Mouse (Mus musculus): ENCODE results near the gene Irs2. TPM values are rescaled to one million over a fixed set of nuclear protein-coding genes. Genes with fewer than 3 reads are reported as not detected.

The Irs2 gene
- polyA plus RNA-seq, 1 experiment from 2014 or later: 8.3 TPM

GRCm38 (mm10) chr8:10968687-10969086 lies 39.6 kb downstream of the Irs2 start:
- WGBS: 66% methylated on average over 7 of the region's 7 CpGs
- no peak for DNase-seq (ENCODE audit: low spot score)
- H3K27ac ChIP-seq (replicated peaks; ENCODE audit: low read depth, low read length): no peak overlapping the region

GRCm38 (mm10) chr8:10965401-10966117 lies 42.7 kb downstream of the Irs2 start:
- H3K4me2 ChIP-seq (ENCODE audit: low read depth, severe bottlenecking): no peak overlapping the region
- no peak for ATAC-seq (ENCODE audit: insufficient number of reproducible peaks, low FRiP score, low TSS enrichment, low read depth)
- peaks cover 43% of the 10 kb centered on the region for H3K4me1 ChIP-seq (ENCODE audit: control insufficient read depth, insufficient read depth, low read length)
- no peaks in the 10 kb centered on the region for H3K9me3 ChIP-seq (ENCODE audit: control insufficient read depth, low read length)
- 45% methylated on average over 6 of the region's 6 CpGs for WGBS
- no peak for DNase-seq (ENCODE audit: low spot score)
- no peaks in the 10 kb centered on the region for H3K36me3 ChIP-seq (ENCODE audit: control insufficient read depth, insufficient read depth, low read length)
- no peak overlapping the region for H3K4me3 ChIP-seq (ENCODE audit: low read depth, low read length)
- no peaks in the 10 kb centered on the region for H3K27me3 ChIP-seq (ENCODE audit: control insufficient read depth, insufficient read depth, low read length)
- H3K9ac ChIP-seq (ENCODE audit: low read length): no peak overlapping the region
- H3K27ac ChIP-seq (replicated peaks; ENCODE audit: low read depth, low read length): no peak overlapping the region

More at GRCm38 (mm10) chr8:10968687-10969086, 39.6 kb downstream of the Irs2 start:
- Histone ChIP-seq H3K4me1 (ENCODE audit: control insufficient read depth, insufficient read depth, low read length) (peaks cover 25% of the 10 kb centered on the region), H3K4me2 (ENCODE audit: low read depth, severe bottlenecking) (no peak overlapping the region), H3K36me3 (ENCODE audit: control insufficient read depth, insufficient read depth, low read length) (no peaks in the 10 kb centered on the region), H3K4me3 (ENCODE audit: low read depth, low read length) (no peak overlapping the region), H3K9ac (ENCODE audit: low read length) (no peak overlapping the region), H3K9me3 (ENCODE audit: control insufficient read depth, low read length) (no peaks in the 10 kb centered on the region), H3K27me3 (ENCODE audit: control insufficient read depth, insufficient read depth, low read length) (no peaks in the 10 kb centered on the region)
- ATAC-seq (ENCODE audit: insufficient number of reproducible peaks, low FRiP score, low TSS enrichment, low read depth): no peak

GRCm38 (mm10) chr8:10964511-10965099 lies 43.7 kb downstream of the Irs2 start:
- Histone ChIP-seq H3K36me3 (ENCODE audit: control insufficient read depth, insufficient read depth, low read length) (no peaks in the 10 kb centered on the region), H3K4me2 (ENCODE audit: low read depth, severe bottlenecking) (no peak overlapping the region), H3K27me3 (ENCODE audit: control insufficient read depth, insufficient read depth, low read length) (no peaks in the 10 kb centered on the region), H3K9ac (ENCODE audit: low read length) (no peak overlapping the region), H3K27ac (replicated peaks; ENCODE audit: low read depth, low read length) (no peak overlapping the region), H3K9me3 (ENCODE audit: control insufficient read depth, low read length) (no peaks in the 10 kb centered on the region), H3K4me1 (ENCODE audit: control insufficient read depth, insufficient read depth, low read length) (peaks cover 49% of the 10 kb centered on the region), H3K4me3 (ENCODE audit: low read depth, low read length) (no peak overlapping the region)
- no peak for ATAC-seq (ENCODE audit: insufficient number of reproducible peaks, low FRiP score, low TSS enrichment, low read depth)
- WGBS: 71% methylated on average over 10 of the region's 10 CpGs
- no peak for DNase-seq (ENCODE audit: low spot score)

DNA sequence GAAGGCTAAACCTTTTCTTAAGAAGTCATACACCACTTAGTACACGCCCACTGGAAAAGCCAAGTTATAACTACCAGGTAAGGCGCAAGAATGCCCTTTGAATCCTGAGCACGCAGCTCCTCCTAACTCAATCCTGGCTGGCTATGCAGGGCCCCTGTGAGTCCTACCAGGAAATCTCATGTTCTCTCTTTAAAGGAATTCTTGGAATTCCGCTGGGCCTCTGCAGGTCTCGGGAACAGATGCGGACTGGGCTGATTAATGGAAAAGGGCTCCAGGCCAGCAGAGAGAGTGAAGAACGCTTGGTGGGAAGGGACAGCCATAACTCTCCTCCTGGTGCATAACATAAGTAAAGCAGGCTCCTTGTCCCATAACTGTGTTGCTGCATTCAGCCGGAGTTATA lies 46.3 kb downstream of the Irs2 start:
- Histone ChIP-seq H3K9me3 (ENCODE audit: control insufficient read depth, low read length) (no peaks in the 10 kb centered on the region), H3K27me3 (ENCODE audit: control insufficient read depth, insufficient read depth, low read length) (no peaks in the 10 kb centered on the region), H3K9ac (ENCODE audit: low read length) (no peak overlapping the region), H3K4me3 (ENCODE audit: low read depth, low read length) (no peak overlapping the region), H3K4me2 (ENCODE audit: low read depth, severe bottlenecking) (peak overlapping the region; percentile 25; the same call in 1 of the 2 replicates), H3K36me3 (ENCODE audit: control insufficient read depth, insufficient read depth, low read length) (no peaks in the 10 kb centered on the region), H3K4me1 (ENCODE audit: control insufficient read depth, insufficient read depth, low read length) (peaks cover 53% of the 10 kb centered on the region), H3K27ac (replicated peaks; ENCODE audit: low read depth, low read length) (peak overlapping the region; percentile 79)
- DNase-seq (ENCODE audit: low spot score): peak; percentile 81
- 3% methylated on average over 8 of the region's 8 CpGs for WGBS
- peak; percentile 55; the same call in 1 of the 2 replicates for ATAC-seq (ENCODE audit: insufficient number of reproducible peaks, low FRiP score, low TSS enrichment, low read depth)

DNA sequence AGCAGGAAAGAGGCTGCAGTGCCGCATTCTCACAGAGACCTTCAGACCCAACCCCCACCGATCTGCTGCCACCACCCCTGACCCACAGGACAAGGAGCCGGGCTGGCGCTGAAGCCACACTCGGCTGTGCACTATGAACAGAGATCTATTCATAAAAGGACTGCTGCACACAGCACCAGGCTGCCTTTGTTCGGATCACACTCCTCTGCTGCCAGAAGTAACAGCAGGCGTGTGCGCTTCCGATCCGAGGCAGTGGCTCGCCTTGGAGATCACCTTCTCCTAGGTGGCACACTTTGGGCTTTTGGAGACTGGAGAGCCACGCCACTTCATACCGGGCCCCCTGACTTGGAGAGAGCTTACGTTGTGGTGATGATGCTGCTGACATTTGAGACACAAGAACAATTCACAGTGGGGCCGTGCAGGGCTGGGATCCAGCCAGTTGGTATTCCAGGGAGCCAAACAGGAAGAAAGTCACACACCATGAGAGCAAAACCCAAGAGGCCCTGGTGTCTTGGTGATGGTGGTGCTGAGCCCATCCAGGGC lies 47.9 kb downstream of the Irs2 start:
- DNase-seq (ENCODE audit: low spot score) (peak; percentile 48), ATAC-seq (ENCODE audit: insufficient number of reproducible peaks, low FRiP score, low TSS enrichment, low read depth) (no peak)
- H3K4me3 ChIP-seq (ENCODE audit: low read depth, low read length): no peak overlapping the region

DNA sequence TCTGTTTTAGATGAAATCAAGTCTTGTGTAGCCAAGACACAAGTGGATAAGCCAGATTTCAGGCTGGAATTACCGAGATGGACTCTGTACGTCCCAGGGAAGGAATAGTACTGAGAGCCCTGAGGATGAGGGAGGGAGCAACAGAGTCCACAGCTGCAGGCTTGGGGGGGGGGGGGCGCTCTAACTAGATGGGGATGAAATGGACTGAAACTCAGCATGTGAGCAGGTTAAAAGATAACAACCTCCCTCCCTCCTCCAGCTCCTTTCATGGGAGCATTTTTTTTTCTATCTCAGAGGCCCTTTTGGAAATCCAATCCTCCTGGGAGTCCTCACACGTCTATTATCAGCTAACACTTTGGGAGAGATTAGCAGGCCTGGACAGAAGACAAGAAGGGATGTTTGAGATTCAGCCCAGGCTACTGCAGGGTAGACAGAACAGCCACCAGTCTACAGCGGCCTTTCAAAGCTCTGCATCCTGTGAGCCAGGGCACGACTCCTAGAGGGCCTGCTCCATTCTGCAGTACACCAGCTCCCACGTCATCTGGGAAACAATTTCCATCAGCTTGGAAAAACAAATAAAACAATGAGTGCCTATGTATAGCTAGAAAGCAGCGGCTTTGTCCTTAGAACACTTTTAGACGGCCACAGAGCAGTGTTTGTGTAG lies 50.8 kb downstream of the Irs2 start:
- Histone ChIP-seq H3K27me3 (ENCODE audit: control insufficient read depth, insufficient read depth, low read length) (no peaks in the 10 kb centered on the region), H3K9ac (ENCODE audit: low read length) (no peak overlapping the region), H3K4me1 (ENCODE audit: control insufficient read depth, insufficient read depth, low read length) (peaks cover 34% of the 10 kb centered on the region), H3K4me2 (ENCODE audit: low read depth, severe bottlenecking) (no peak overlapping the region), H3K36me3 (ENCODE audit: control insufficient read depth, insufficient read depth, low read length) (no peaks in the 10 kb centered on the region), H3K4me3 (ENCODE audit: low read depth, low read length) (no peak overlapping the region), H3K9me3 (ENCODE audit: control insufficient read depth, low read length) (no peaks in the 10 kb centered on the region), H3K27ac (replicated peaks; ENCODE audit: low read depth, low read length) (no peak overlapping the region)
- no peak for DNase-seq (ENCODE audit: low spot score)
- 41% methylated on average over 9 of the region's 9 CpGs for WGBS
- ATAC-seq (ENCODE audit: insufficient number of reproducible peaks, low FRiP score, low TSS enrichment, low read depth): no peak

More for the DNA sequence above, 47.9 kb downstream of the Irs2 start:
- peak overlapping the region; percentile 31 for H3K27ac ChIP-seq (replicated peaks; ENCODE audit: low read depth, low read length)
- H3K4me2 ChIP-seq (ENCODE audit: low read depth, severe bottlenecking): no peak overlapping the region; the same call in 1 of the 2 replicates
- H3K9ac ChIP-seq (ENCODE audit: low read length): no peak overlapping the region
- H3K9me3 ChIP-seq (ENCODE audit: control insufficient read depth, low read length): no peaks in the 10 kb centered on the region
- H3K36me3 ChIP-seq (ENCODE audit: control insufficient read depth, insufficient read depth, low read length): no peaks in the 10 kb centered on the region
- 31% methylated on average over 15 of the region's 15 CpGs for WGBS
- H3K27me3 ChIP-seq (ENCODE audit: control insufficient read depth, insufficient read depth, low read length): no peaks in the 10 kb centered on the region
- peaks cover 45% of the 10 kb centered on the region for H3K4me1 ChIP-seq (ENCODE audit: control insufficient read depth, insufficient read depth, low read length)

GRCm38 (mm10) chr8:10953346-10954053 lies 54.8 kb downstream of the Irs2 start:
- H3K27ac ChIP-seq (replicated peaks; ENCODE audit: low read depth, low read length): no peak overlapping the region
- no peak overlapping the region for H3K4me2 ChIP-seq (ENCODE audit: low read depth, severe bottlenecking)
- no peaks in the 10 kb centered on the region for H3K9me3 ChIP-seq (ENCODE audit: control insufficient read depth, low read length)
- DNase-seq (ENCODE audit: low spot score): no peak
- no peak overlapping the region for H3K9ac ChIP-seq (ENCODE audit: low read length)
- H3K36me3 ChIP-seq (ENCODE audit: control insufficient read depth, insufficient read depth, low read length): no peaks in the 10 kb centered on the region
- ATAC-seq (ENCODE audit: insufficient number of reproducible peaks, low FRiP score, low TSS enrichment, low read depth): no peak
- peaks cover 4% of the 10 kb centered on the region for H3K4me1 ChIP-seq (ENCODE audit: control insufficient read depth, insufficient read depth, low read length)
- WGBS: 41% methylated on average over 11 of the region's 11 CpGs
- no peak overlapping the region for H3K4me3 ChIP-seq (ENCODE audit: low read depth, low read length)
- H3K27me3 ChIP-seq (ENCODE audit: control insufficient read depth, insufficient read depth, low read length): no peaks in the 10 kb centered on the region

GRCm38 (mm10) chr8:10952706-10953105 lies 55.6 kb downstream of the Irs2 start:
- ATAC-seq (ENCODE audit: insufficient number of reproducible peaks, low FRiP score, low TSS enrichment, low read depth) (no peak), DNase-seq (ENCODE audit: low spot score) (no peak)
- H3K9ac ChIP-seq (ENCODE audit: low read length): 0 out of 2 replicates have a peak overlapping the region, but pooled peaks have one; percentile 22
- H3K27ac ChIP-seq (replicated peaks; ENCODE audit: low read depth, low read length): no peak overlapping the region
- no peak overlapping the region for H3K4me3 ChIP-seq (ENCODE audit: low read depth, low read length)
- no peaks in the 10 kb centered on the region for H3K36me3 ChIP-seq (ENCODE audit: control insufficient read depth, insufficient read depth, low read length)
- H3K4me2 ChIP-seq (ENCODE audit: low read depth, severe bottlenecking): no peak overlapping the region
- no peaks in the 10 kb centered on the region for H3K9me3 ChIP-seq (ENCODE audit: control insufficient read depth, low read length)
- no peaks in the 10 kb centered on the region for H3K27me3 ChIP-seq (ENCODE audit: control insufficient read depth, insufficient read depth, low read length)
- 51% methylated on average over 5 of the region's 5 CpGs for WGBS
- no peaks in the 10 kb centered on the region for H3K4me1 ChIP-seq (ENCODE audit: control insufficient read depth, insufficient read depth, low read length)
